Mouse (Mus musculus) kidney, adult 2 months (tissue): ENCODE measurements around the gene Arap1.

Experiments
- CTCF ChIP-seq: fragments of 200-500 bp; conservative IDR thresholded peaks from 2 replicates; pipeline ENCODE4 v1.5.1; 2011; ENCODE audit warnings: low read depth, mild to moderate bottlenecking, control low read depth, low read length, moderate library complexity, mixed read lengths; ENCODE audit not compliant: insufficient read depth, insufficient read length
- POLR2A ChIP-seq: fragments of 200-500 bp; IDR thresholded peaks from one replicate; pipeline ENCODE4 v1.6.1; 2011; ENCODE audit warnings: low read depth, low read length, control low read depth

GRCm38 (mm10) chr7:101316591-101317001, 31.3 kb upstream of the Arap1 start:
- no peak for TF ChIP-seq POLR2A
- no peak for TF ChIP-seq CTCF
